Mouse (Mus musculus): ENCODE data around the gene Polr3h.

- TF ChIP-seq POLR2A (IDR thresholded peaks at IDR 0.05; ENCODE audit: borderline replicate concordance, control insufficient read depth, low read depth, low read length) (no peak), CTCF (IDR thresholded peaks at IDR 0.05; ENCODE audit: control insufficient read depth, insufficient read depth, low read length) (no peak)
These were observed 394 bp upstream of the Polr3h start for GRCm38 (mm10) chr15:81926446-81926822.
